Mouse (Mus musculus): Measurements from ENCODE around the gene Mgat5.
A peak's percentile ranks its signal among the peaks of the same experiment; 100 is the strongest.

Mgat5 gene

GRCm38 (mm10) chr1:127218182-127218581 lies 13.4 kb downstream of the Mgat5 start:
- DNase-seq = no peak

- no peak for DNase-seq
Observed at GRCm38 (mm10) chr1:127219161-127219560, 14.3 kb downstream of the Mgat5 start.

- DNase-seq = no peak
Observed at GRCm38 (mm10) chr1:127219621-127220020, 14.8 kb downstream of the Mgat5 start.

GRCm38 (mm10) chr1:127221998-127222736 lies 17.4 kb downstream of the Mgat5 start:
- no peak for DNase-seq

GRCm38 (mm10) chr1:127225060-127225459 lies 20.2 kb downstream of the Mgat5 start:
- DNase-seq = no peak

- no peak for DNase-seq
Observed at GRCm38 (mm10) chr1:127229011-127229410, 24.2 kb downstream of the Mgat5 start.

GRCm38 (mm10) chr1:127230468-127230867 lies 25.7 kb downstream of the Mgat5 start:
- DNase-seq = no peak

- DNase-seq = no peak
Observed at GRCm38 (mm10) chr1:127233191-127233651, 28.4 kb downstream of the Mgat5 start.

GRCm38 (mm10) chr1:127235157-127235556 lies 30.3 kb downstream of the Mgat5 start:
- DNase-seq = no peak

- no peak for DNase-seq
Observed at GRCm38 (mm10) chr1:127236396-127236795, 31.6 kb downstream of the Mgat5 start.

- peak; percentile 11 for DNase-seq
Observed at GRCm38 (mm10) chr1:127238871-127239314, 34.1 kb downstream of the Mgat5 start.

GRCm38 (mm10) chr1:127239914-127240313 lies 35.1 kb downstream of the Mgat5 start:
- no peak for DNase-seq

GRCm38 (mm10) chr1:127242151-127242887 lies 37.5 kb downstream of the Mgat5 start:
- DNase-seq = no peak

- no peak for DNase-seq
Observed at GRCm38 (mm10) chr1:127242888-127243588, 38.2 kb downstream of the Mgat5 start.

- DNase-seq = no peak
Observed at GRCm38 (mm10) chr1:127244054-127244770, 39.4 kb downstream of the Mgat5 start.

GRCm38 (mm10) chr1:127246158-127246557 lies 41.3 kb downstream of the Mgat5 start:
- no peak for DNase-seq

- DNase-seq = no peak
Observed at GRCm38 (mm10) chr1:127248433-127248832, 43.6 kb downstream of the Mgat5 start.

GRCm38 (mm10) chr1:127249621-127250020 lies 44.8 kb downstream of the Mgat5 start:
- DNase-seq = no peak

- DNase-seq = no peak
Observed at GRCm38 (mm10) chr1:127250313-127250712, 45.5 kb downstream of the Mgat5 start.

- no peak for DNase-seq
Observed at GRCm38 (mm10) chr1:127251751-127252150, 46.9 kb downstream of the Mgat5 start.

GRCm38 (mm10) chr1:127257005-127257404 lies 52.2 kb downstream of the Mgat5 start:
- no peak for DNase-seq

- DNase-seq = no peak
Observed at GRCm38 (mm10) chr1:127259669-127260068, 54.9 kb downstream of the Mgat5 start.

GRCm38 (mm10) chr1:127260969-127261368 lies 56.2 kb downstream of the Mgat5 start:
- DNase-seq = peak; percentile 17

Data from retina, postnatal 1 day (tissue).